Mouse (Mus musculus) urinary bladder, postnatal 14 days (tissue): ENCODE measurements around the gene Nr2c1.

Experiments
- DNase-seq: peaks from one replicate; pipeline ENCODE4 v3.0.0; 2021; ENCODE audit warnings: low spot score

The Nr2c1 gene

DNA sequence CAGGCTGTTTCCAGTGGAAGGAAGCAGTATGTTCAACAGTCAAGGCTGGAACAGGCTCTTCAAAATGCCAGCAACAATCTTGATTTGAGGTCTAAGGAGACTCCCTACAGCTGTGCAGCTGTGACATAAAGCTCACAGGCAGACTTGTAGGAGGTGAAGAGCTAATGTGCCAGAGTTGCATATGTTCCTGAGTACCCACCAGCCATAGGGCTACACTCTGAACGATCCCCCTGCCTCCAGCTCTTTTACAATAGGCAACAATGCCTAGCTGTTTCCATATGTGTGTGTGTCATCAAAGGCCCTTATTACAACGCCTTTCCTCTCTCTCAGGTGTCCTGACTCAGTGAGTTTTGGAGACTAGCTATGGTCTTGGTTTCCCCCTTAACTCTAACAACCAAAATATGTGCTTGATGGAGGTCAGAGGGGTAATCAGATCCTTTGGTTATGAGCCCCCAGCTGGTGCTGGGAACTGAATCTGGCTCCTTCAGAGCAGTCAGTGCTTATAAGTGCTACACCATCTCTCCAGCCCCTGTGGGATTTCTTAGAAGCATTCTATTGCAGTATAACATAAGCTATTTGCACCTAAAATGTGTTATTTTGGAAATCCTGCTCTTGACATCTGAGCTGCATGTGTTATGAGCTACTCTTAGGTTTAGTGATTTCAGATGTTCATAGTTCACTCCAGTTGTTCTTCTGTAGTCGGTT lies 7.4 kb upstream of the Nr2c1 start:
- DNase-seq = no peak

GRCm38 (mm10) chr10:94142427-94142826 lies 5.4 kb upstream of the Nr2c1 start:
- no peak for DNase-seq

GRCm38 (mm10) chr10:94144581-94144980 lies 3.2 kb upstream of the Nr2c1 start:
- DNase-seq = no peak

- no peak for DNase-seq
These were observed 450 bp upstream of the Nr2c1 start for GRCm38 (mm10) chr10:94147391-94147755.

- no peak for DNase-seq
These were observed 3.7 kb downstream of the Nr2c1 start for GRCm38 (mm10) chr10:94151488-94151887.

- DNase-seq = no peak
These were observed 6.0 kb downstream of the Nr2c1 start for GRCm38 (mm10) chr10:94153841-94154240.

- DNase-seq = no peak
These were observed 11.1 kb downstream of the Nr2c1 start for GRCm38 (mm10) chr10:94158962-94159361.

GRCm38 (mm10) chr10:94159406-94159805 lies 11.6 kb downstream of the Nr2c1 start:
- no peak for DNase-seq

DNA sequence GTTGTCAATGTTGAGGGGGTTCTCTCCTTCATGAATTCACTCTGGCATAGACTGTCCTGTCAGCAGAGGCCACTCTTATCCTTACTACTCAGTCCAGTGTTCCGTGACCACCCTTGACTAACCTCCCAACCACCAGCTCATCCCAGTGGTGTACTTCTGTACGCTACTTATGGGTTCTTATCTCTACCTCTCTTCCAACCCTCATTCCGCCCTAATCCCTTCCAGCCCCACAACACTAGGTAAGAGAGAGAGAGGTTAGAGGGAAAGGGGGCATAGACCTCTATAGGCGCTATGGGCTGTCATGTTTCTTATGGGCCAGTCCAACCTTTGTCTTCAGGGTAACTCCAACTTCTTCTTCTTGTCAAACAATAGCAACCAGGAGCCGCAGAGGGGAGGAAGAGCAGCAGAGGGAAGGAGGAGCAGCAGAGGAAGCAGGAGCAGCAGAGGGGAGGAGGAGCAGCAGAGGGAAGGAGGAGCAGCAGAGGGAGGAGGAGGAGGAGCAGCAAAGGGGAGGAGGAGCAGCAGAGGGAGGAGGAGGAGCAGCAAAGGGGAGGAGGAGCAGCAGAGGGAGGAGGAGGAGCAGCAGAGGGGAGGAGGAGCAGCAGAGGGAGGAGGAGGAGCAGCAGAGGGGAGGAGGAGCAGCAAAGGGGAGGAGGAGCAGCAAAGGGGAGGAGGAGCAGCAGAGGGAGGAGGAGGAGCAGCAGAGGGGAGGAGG lies 13.4 kb downstream of the Nr2c1 start:
- DNase-seq = no peak

DNA sequence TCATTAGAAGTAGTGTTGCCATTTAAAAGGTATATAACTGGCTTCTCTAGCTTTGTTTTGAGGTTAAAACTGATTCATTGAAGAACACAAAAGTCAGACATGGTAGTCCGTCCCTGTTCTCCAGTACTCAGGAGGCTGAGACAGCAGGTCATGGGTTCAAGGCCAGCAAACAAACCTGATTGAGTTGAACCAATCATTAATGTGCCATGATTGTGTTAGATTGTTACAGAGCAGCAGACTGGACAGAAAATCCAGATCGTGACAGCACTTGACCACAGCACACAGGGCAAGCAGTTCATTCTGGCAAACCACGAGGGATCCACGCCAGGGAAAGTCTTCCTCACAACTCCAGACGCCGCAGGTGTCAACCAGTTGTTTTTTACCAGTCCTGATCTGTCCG lies 14.2 kb downstream of the Nr2c1 start:
- DNase-seq = no peak

GRCm38 (mm10) chr10:94164104-94164845 lies 16.5 kb downstream of the Nr2c1 start:
- DNase-seq = no peak

- no peak for DNase-seq
These were observed 17.6 kb downstream of the Nr2c1 start for GRCm38 (mm10) chr10:94165426-94165825.

DNA sequence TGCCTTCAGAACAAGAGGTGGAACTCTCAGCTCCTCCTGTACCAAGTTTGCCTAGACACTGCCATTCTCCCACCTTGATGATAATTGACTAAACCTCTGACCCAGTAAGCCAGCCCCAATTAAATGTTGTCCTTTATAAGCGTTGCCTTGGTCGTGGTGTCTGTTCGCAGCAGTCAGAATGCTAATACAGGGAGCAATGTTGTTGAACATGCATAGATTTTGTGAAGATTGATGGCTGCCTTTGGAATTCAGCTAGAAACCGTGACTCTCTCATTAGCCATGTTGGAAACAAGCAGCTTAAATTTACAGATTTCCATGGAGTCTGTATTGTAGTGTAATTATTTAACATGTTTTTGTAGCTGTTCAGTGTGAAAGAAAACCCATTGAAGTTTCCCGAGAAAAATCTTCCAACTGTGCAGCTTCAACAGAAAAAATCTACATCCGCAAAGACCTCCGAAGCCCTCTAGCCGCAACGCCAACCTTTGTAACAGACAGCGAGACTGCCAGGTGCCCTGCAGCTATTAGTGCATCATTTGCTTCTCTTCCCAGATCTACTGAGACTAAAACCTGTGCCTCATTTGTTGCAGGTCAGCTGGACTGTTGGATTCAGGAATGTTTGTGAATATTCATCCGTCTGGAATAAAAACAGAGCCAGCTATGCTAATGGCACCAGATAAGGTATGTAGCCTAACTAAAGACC lies 19.4 kb downstream of the Nr2c1 start:
- no peak for DNase-seq

- DNase-seq = no peak
These were observed 23.8 kb downstream of the Nr2c1 start for GRCm38 (mm10) chr10:94171440-94172130.

DNA sequence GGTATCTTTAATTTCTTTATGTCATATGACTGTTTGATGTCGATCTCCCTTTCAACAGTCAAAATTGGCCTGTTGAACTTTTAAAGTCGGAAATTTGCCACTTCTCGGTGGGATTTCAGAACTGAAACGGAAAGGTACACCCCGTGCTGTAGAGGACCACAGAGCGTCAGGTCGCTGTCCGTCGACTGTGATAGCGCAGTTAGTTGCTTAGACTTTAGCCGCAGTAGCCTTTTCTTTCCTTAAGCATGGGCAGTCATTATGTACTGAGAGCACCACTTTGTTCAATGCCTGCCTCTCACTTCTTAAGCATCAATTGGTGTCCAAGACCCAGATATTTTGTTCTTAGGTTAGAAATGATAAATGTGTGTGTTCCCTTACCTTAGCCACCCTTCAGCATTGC lies 24.3 kb downstream of the Nr2c1 start:
- DNase-seq = no peak

DNA sequence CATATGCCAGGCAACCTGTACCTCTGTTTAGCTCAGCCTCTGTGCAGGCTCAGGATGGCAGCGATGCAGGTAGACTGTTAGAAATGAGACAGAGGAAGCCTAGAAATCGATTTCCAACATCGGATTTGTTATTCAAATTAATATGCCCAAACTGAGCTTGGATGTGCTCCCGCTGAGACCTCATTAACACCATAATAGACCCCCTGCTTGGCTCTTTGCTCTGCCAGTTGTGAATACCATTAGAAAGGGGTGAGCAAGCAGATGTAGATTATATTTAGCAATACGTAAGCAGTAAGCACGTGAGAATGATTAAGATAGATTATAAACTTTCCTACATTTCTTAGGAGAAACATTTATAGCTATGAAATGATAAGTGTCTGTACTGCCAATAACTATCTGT lies 24.9 kb downstream of the Nr2c1 start:
- DNase-seq = no peak

DNA sequence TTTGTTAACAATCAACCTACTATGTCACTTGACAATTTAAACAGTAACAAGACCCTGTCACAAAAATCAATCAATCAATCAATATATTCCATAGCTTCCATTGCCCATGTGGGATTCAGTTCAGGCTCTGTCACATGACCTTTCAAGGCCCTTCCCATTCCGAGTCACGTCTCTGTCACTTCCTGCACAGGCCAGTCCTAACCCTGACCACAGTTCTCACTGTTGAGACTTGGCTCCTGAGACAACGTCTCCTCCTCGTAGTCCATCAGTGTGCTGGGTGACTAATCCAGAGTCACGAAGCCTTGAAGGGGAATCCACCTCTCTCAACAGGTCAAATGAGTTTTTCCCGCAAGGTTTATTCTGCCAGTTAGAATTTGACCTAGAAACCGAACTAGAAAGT lies 26.8 kb downstream of the Nr2c1 start:
- no peak for DNase-seq

DNA sequence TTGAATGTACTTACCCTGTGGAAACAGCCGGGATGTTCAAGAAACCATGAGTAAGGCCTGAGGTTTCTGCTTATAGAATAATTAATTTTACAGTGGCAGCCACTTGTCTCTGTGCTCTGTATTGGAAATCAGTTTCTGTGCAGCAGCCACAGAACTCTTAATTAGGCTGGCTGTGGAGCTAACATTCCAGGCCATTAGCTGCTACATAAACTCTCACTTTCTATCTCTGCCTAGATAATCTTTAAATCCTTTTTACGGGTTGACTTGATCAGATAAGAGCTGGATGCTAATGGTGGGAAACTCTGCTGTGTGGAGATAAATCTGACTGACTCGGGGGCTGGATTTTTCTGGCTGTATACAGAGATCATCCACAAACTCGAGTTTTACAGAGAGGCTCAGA lies 35.4 kb downstream of the Nr2c1 start:
- DNase-seq = no peak

DNA sequence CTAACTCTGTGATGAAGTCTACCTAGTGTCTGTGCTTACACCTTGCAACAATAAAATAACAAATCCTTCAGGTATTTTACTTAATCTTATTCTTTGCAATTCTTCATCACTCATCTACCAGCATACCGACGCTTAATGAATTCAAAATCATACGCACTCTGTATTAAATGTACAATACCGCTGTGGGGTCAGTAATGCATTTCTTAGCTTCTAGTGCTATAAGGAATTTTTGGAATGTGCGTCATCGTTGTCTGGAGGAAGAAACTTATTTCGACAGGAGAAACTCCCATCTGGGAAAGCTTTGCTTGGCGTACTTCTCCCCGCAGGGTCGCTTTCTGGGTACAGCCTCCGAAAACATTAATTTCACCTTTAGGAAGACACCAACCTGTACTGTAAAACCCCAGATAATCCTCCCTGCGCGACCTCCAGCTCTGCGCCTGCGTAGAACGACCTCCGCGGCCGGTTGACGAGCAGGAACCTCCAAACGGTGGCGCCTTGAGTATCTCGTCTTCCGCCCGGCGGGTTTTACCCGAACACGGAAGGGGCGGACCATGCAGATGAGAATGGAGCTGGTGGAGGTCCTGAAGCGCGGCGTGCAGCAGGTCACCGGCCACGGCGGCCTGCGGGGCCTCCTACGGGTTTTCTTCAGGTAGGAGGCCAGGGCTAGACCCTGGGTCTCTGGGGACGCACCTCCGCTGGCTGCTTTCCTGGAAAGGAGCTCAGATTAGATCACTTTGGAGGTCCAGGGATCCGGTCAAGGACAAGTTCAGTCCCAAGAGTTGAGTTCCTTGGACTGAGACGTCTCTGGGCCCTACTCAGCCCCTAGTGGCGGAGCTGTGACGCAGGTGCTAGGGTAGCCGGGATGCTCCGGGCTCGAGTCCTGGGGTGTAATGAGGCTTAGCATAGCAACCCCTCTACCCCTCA lies 50.9 kb downstream of the Nr2c1 start, which contains the start of gene Ndufa12:
Ndufa12 (plus strand) TSS at position 239 of the 924 bp plus-strand sequence.
- peak; percentile 94 for DNase-seq

GRCm38 (mm10) chr10:94204973-94205372 lies 57.1 kb downstream of the Nr2c1 start:
- no peak for DNase-seq
